Mouse (Mus musculus) liver, postnatal 0 days (tissue): ENCODE data around the gene Ugt2b36.
A peak's percentile ranks its signal among the peaks of the same experiment; 100 is the strongest.
"Not testable (repeated sequence)": the region's sequence is repeated elsewhere in the genome, so short reads cannot be mapped to it uniquely, and the experiment has no call there.

Experiments used
- CTCF ChIP-seq: sonication (generic); IDR thresholded peaks from 2 replicates; pipeline ENCODE4 v1.5.1; 2016; ENCODE audit warnings: antibody characterized with exemption, low read depth
- EP300 ChIP-seq: IDR thresholded peaks from 2 replicates; pipeline ENCODE4 v1.6.1; 2016; ENCODE audit warnings: antibody characterized with exemption, low read depth, mild to moderate bottlenecking

DNA sequence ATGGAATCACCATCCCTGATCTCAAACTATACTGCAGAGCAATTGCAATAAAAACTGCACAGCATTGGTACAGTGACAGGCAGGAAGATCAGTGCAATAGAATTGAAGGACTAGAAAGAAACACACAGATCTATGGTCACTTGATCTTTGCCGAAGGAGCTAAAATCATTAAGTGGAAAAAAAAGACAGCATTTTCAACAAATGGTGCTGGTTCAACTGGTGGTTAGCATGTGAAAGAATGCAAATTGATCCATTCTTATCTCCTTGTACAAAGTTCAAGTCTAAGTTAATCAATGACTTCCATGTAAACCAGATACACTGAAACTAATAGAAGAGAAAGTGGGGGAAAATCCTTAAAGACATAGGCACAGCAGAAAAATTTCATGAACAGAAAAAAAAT lies 11.3 kb upstream of the Ugt2b36 start:
- not testable (repeated sequence) for TF ChIP-seq CTCF
- peak; percentile 39; the same call in 1 of the 2 replicates for TF ChIP-seq EP300
